Mouse (Mus musculus) liver, adult 2 months (tissue): Measurements from ENCODE around the gene Cort.

Source experiments
- CTCF ChIP-seq: fragments of 200-500 bp; IDR thresholded peaks from 2 replicates; pipeline ENCODE4 v1.5.1; 2011; ENCODE audit warnings: low read depth, low read length, control low read depth
- POLR2A ChIP-seq: fragments of 200-500 bp; IDR thresholded peaks from 2 replicates; pipeline ENCODE4 v1.6.1; 2011; ENCODE audit warnings: low read length, control low read depth; ENCODE audit not compliant: insufficient read depth; ENCODE audit errors: extremely low read depth

GRCm38 (mm10) chr4:149081528-149081927 is 45.0 kb downstream of the Cort start:
- no peak for TF ChIP-seq POLR2A
- no peak for TF ChIP-seq CTCF
